Mouse (Mus musculus): Measurements from ENCODE around the gene Dock1.

The Dock1 gene

DNA sequence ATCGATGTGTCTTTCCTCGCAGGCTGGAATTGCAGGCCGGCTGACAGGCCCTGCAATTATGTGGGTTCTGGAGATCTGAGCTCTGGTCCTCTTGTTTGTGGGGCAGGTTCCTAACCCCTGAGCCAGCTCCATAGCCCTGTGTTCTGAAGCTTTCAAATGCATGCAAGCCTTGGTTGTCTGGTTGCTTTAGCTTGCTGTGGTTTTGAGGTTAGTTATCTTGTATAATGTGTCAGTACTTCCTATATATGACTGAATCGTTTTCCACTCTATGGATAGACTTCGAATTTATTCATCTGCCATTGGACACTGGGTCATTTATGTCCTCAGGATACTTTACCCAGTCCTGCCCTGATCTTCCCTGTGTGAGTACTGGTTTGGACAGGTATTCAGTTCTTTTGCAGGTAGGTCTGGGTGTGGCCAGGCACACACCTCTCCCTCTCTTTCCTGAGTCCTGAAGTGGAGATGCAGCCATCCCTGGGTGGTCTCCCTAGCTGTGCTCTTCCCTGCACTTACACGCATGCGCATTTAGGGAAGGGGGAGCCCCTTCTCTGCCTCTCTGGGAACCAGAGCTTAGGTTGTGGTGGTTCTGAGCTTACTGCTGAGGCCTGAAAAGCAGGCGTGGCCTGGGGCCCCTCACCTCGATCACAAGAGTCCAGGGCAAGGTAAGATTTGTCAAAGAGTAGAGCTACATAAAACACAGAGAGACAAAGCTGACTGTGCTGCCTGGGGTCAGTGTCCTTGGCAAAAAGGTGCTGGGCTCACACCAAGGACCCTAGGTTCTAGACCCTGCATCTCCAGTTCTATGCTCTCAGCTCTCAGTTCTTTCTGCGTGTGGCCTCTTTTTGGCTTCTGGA is 25.9 kb downstream of the Dock1 start:
- DNase-seq (ENCODE audit: low read depth): no peak

DNA sequence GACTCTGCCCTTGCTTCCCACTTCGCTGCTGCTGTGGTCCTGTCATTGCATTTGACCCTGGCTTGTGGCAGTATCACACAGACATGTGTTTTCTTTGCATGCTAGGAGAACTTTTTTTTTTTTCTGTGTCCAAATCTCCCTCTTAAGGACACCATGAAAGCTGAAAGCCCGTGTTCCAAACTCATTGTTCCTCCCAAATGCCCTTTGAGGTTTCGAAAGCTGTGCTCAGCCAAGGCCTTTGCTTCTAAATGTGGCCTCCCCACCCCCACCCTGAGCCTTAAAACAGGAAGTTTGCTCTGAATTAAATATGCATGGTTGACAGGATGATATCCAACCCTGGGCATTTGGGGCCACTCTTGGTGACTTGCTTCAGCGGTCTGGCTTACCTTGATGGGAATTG is 27.0 kb downstream of the Dock1 start:
- DNase-seq (ENCODE audit: low read depth): no peak

DNA sequence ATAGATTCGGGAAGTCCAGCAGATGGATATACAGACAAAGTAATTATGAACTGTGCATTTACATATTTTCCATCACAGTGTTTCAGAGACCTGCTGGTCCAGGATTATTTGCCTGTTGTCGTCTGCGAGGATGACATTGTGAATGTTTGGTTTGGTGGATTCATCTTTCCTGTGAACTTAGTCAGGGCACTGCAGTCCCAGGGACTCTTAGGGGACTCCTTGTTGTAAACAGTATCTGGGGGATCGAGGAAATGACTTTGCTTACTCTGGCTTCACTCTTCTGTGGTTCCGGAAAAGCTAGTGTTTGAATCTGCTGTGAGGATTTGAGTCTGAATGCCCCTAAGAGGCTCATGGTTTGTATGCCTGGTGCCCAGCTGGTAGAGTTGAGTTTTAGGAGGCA is 27.8 kb downstream of the Dock1 start:
- DNase-seq (ENCODE audit: low read depth): no peak

DNA sequence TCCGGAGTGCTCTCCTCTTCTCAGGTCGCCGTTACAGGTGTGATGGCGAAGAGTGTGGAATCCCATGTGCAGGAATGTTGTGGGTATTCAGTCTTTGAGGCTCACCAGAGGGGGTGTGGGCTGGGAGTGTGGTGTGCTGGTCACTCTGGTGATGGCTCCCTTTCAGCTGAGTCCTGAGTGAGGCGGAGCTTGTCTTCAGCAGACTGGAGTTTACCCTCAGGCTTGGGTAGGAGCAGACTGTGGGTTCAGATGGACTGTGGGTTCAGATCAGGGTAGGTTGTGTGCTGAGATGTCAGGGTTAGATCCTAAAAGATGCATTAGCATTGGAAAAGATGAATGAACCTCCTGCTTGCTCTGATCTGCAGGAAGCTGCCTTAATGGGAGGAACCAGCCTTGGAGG is 29.5 kb downstream of the Dock1 start:
- no peak for DNase-seq (ENCODE audit: low read depth)

DNA sequence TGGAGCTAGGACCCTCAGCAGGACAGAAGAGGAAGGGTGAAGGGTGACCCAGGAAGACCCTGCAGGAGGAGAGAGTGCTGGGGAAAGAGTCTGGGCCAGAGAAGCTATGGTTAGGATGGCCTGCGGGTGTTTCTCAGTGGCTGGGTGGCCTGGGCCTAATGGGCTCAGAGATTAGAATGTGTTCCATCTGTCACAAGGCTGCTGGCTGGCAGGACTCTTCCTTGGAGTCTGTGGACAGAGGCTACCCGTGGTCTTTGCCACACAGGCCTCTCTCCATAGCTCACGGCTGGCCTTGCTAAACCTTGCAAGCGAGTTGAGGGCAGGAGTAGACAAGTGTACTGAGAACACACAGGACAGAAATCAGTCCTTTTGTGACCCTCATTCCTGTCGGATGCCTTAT is 32.0 kb downstream of the Dock1 start:
- DNase-seq (ENCODE audit: low read depth): no peak

DNA sequence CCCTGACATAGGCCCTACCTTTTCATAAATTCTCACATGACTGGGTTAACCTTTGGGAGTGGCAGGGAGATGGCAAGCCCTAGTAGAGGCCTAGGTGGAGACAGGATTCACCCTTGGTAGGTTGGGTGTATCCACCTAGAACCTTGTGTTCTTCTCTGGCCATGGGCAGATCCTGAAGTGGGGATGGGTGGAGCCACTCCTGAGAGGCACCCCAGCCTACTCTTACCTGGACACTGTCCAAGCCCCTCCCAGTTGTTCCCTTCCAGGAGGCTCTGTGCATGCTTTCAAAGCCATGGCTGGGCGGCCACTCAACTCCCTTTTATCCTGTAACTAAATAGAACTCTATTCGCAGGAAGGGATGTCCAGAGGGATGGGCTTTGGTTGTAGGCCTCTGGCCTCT is 33.2 kb downstream of the Dock1 start:
- DNase-seq (ENCODE audit: low read depth): peak; percentile 15

DNA sequence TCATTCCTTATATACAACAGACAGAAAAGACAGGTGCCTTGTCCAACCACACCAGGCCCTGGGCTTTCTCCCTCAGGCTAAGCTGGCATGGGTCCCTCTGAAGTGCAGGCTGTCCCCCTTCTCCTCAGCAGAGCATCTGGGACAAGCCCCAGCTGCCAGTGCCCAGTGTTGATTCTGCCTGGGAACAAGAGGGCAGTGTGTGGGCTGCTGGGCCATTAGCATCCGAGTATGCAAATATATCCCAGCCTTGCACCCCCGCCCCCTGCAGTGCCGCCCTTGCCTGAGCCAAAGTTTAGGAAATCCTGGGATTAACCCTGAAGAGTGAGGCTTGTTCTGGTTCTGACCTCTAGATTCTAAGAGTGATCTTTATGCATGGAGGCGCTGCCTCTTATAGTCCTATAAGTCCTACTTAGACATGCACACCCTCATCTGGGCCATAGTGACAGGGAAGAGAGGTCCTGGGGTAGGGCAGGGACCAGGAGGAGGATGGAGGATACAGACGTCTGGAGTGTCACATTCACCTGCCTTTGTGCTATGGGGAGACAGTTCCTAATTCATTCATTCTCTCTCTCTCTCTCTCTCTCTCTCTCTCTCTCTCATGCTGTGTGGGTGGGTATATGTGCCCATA is 38.9 kb downstream of the Dock1 start:
- no peak for DNase-seq (ENCODE audit: low read depth)

DNA sequence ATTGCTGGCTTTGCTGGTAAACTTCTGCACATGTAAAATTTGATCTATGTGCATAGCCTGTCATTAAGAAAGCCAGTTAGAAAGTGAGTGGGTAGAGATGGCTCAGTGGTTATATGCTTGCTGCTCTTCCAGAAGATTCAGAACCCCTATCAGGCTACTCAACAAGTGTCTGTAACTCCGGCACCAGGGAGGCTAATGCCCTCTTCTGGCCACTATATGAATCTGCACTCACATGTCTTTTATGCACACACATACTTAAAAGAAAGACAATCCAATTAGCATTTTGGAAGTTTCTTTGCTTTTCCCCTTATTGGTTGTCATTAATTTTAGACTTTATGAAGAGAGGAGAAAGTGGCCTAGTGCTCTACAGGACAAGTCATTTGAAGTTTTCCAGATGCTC is 41.1 kb downstream of the Dock1 start:
- DNase-seq (ENCODE audit: low read depth): no peak

DNA sequence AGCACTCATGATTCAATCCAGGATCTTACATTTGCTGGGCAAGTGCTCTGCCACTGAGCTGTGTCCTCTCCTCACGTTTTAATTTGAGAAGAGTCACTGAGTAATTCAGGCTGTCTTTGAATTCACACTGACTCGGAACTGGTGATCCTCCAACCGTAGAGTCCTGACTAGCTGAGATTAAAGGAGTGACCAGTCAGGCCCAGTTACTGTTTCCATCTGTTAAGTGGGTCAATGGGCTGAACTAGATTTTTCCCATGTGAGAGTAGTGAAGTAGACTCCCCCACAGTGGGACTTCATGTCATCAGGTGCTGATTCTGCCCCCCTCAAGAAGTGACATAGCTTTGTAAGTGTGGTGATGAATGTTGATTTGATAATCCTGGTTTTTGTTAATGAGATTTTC is 49.0 kb downstream of the Dock1 start:
- DNase-seq (ENCODE audit: low read depth): no peak

DNA sequence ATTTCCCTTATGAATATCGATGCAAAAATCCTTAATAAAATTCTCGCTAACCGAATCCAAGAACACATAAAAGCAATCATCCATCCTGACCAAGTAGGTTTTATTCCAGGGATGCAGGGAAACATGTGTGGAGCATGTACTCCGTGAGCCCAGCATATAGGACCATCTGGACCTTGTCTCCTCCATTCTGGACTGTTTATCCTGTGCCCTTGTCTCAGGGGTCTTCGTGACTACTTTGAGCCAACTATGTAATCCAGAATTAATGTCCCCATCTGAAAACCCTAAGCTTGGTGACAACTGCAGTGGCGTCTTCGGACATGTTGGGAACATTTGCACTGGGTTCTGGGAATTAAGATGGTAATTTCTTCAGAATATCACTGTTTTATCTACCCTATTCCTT is 51.9 kb downstream of the Dock1 start:
- DNase-seq (ENCODE audit: low read depth): no peak

DNA sequence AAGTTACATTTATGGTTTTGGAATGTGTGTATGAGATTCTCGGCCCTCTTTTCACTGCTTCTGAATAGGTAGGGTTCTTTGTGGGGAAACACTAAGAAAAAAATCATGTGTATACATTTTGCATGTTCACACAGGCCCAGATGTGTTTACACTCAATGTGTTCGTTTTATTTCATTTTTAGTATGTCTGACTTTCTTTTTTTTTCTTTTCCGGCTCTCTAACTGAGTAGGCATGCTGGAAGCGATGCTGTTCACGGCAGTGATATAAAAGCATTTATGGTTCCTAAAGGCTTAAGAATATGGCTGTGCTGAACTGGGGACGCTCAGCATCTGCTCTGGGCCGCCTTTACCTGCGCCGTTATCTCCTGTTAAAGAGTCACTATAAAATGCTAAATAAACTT is 52.5 kb downstream of the Dock1 start:
- no peak for DNase-seq (ENCODE audit: low read depth)

DNA sequence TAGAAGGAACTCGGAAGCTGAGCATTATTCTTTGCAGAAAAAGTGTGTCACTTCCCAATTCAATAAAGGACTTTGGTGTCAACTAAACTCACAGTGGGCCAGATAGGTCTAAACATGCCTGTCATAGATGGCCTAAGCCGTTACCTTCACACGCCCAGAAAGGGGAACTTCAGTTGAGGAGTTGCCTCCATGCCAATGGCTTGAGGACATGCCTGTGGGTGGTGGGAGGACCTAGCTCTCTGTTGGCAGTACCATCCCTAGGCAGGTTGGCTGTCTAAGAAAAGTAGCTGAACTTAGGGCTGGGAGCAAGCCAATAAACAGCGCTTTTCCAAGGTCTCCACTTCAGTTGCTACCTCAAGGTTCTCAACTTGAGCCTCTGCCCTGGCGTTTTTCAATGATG is 53.1 kb downstream of the Dock1 start:
- no peak for DNase-seq (ENCODE audit: low read depth)

DNA sequence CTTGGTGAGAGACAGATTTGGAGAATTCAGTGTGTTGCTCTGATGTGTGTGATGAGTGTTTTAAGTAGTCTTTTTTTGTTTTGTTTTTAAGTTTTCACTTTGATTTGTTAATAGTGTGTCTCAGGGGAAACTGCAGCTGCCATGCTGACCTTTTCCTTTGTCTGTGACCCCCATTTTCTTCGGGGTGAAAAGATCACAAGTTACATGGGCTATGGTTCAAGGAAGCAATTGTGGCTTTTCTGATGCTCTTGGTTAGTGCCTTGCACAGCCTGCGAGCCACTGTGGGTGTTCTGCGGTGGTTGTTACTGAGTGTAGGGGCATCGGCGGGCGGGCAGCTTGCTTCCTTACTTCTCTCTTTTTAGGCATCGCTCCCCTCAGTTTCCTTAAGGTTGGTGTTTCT is 54.4 kb downstream of the Dock1 start:
- no peak for DNase-seq (ENCODE audit: low read depth)

DNA sequence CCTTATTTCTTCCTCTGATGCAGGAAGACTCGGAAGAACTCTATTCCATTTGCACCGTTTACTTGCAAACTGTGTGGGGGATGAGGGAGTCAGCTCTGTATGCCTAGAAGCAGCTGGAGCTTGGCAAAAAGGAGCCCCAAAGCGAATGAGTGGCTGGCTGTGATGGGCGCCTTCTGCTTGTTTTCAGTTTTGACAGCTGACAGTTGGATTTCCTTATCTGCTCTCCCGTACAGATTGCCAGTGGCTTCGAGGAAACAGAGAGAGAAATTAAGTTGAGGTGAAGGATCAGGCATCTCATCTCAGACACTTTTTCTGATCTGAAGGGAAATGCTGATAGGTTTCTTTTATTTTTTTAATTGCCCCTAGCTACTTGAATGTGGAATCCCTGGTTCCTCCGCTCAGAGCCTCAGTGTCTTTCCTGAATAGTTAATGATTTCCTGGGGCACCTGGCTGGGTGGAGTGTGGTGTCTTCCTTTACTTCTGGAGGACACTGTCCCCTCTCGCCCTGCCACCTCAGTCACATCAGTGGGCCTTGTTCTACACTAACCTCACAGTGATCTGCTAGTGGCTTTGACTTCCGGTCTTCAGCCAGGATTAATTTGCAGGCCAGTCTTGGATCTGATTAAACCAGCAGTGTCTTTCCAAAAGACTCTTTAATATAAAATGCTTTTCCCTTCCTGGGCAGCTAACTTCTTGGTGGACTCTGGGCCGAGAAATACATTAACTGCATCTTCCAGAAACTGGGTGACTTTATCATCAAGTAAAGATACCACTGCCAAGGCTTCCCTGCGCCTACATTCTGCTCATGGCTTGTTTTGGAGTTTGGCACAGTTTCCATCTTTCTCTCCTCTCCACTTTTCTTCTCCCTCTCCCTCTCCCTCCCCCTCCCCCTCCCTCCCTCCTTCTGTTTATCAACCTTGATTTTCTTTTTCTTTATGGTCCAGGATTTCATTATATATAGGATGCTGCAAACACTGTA is 55.4 kb downstream of the Dock1 start:
- no peak for DNase-seq (ENCODE audit: low read depth)

DNA sequence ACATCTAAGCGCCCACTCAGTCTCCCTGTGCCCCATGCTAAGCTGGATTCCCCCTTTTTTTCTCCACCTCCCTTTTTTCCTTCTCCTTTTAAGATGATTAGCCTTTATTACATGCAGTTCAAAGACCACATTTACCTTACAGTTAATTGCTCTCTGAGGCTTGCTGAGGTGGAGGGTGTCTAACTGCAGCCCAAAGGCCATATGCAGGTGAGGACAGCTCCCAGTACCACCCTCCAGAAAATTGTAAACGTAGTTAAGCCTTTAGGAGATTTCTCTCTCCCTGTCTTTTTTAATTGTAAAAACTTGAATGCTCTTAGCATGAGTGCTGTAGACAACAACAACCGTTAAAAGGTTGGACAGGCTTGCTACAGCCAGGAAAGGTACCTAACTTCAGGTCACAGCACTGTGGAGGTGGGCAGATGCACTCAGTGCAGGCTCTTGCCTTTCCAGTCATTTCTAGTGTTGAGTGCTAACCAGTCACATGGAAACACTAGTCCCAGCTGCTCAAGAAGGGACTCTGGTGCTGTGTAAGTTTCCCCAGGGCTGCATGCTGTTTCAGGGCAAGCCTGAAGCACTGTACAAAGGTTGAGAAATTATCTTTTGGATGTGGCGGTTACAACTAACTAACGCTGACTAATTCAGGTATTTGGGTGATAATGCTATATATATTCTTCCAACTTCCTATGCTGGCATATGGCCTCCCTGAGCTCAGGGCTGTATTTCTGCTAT is 56.2 kb downstream of the Dock1 start:
- DNase-seq (ENCODE audit: low read depth): no peak

DNA sequence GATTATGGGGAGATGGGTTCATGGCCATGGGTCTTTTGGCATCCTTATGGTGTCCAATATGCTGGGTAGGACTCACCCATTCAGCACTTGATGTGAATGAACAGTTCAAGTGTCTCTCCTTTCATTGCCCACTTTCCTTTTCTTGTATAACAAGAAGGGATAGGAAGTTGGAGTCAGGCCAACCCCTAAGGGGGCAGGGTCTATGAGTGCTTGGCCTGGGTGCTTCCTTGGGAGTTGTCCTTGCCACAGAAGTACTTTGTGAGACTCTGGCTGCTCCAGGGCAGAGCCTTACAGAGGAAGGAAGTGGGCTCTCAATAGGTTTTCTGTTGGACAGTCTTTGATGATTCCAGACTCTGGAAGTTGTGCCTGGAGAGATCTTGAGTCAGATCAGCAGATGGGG is 58.9 kb downstream of the Dock1 start:
- no peak for DNase-seq (ENCODE audit: low read depth)

DNA sequence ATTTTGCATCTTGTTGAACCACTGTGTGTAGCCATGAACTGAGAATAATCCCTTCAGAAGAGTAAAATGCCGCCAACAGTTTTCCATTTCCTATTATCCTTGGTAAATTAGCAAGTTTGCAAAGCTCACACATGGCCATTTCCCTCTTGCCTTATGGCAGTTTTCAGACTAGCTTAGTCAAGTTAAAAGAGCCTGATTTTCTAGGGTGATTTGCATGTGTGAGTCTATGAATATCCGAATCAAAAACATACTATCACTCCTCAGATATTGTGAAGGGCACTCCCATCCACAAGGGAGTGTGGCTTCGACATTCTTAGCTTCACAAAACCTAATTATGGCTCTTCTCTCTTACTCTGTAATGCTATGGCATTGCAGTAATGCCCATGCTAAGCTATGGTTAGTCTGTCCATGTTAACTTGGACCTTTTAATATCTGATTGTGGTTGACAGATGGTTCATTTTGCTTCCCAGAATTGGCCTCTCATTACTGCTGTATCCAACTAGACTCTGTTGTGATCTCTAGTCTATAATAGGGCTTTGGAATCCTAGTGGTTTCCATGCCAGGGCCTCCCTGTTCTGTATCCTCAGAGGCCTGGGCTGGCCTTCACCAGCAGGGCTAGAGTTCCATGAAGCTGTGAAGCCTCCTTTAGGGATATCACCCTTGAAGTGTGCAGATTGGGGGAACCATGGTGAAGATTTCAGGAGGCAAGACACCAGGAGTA is 60.1 kb downstream of the Dock1 start:
- no peak for DNase-seq (ENCODE audit: low read depth)

DNA sequence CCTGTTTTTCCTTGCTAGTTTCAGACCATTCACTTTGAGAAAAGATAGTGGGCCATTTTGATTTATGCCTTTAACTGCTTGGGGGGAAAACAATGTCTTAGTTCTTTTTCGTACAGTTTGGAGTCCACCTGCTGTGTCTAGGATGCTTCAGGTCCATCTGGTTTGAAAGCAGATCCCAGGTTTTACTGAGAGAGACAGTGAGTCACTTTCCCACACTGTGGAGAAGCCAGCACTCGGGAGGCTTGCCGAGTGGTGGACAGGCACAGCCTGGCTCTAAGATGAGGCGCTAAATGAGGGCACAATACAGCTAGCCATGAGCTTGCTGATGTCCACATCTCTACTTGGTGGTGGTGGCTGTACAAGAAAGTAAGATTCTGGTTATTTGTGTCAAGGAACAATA is 76.6 kb downstream of the Dock1 start:
- no peak for DNase-seq (ENCODE audit: low read depth)

DNA sequence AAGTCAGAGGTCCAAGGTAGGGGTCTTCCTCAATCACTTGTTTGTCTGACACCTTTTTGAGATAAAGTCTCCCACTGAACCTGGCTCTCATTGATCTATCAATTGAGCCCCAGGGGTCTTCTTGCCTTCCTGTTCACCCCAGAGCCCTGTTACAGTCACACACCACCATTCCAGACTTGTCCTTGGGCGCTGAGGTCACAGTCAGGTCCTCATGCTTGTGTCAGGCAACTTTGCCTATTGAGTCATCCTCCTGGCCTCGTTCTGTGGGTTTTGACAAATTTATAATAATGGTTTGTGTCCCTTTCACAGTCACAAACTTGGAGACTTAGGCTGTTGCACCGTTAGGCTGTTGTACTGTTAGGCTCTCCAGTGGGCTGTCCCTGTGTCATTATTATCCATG is 77.9 kb downstream of the Dock1 start:
- DNase-seq (ENCODE audit: low read depth): no peak

DNA sequence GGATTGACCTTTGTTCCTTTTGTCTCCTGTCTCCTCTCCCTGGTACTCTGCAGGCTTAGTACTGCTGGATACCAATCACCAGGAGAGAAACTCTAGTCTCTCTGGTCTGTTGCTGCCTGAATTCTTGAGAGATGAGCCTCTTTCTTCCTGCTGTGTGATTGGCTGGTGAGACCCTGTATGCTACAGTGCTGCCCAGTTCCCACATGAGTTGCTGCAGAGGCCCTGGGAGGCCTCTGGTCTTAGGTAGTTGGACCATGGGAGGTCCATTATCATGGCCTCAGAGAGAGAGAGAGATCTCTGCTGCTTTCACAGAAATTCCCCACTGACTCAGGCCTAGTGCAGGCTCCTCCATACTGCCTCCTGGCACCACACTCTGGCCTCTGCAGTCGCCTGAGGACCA is 79.2 kb downstream of the Dock1 start:
- peak; percentile 3 for DNase-seq (ENCODE audit: low read depth)

DNA sequence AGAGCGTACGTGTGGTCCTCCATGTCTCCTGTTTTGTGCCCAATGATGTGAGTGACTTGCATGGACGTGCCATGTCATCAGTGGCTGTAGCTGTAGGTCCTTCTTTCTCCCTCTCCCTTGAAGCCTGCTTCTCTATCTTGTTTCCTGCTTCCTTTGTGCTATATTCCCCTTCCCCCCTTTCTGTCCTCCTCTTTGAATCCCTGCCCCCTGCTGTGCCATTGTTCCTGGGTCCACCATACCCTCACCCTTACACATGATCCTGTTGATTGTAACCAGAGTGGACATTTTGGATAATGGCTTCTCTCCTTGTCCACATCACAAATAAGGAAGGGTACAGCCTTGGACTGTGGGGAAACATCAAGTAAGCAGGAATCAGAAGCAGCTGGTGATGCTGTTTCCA is 81.0 kb downstream of the Dock1 start:
- no peak for DNase-seq (ENCODE audit: low read depth)

Measured in NIH3T3 (cell line).